Mouse (Mus musculus) intestine, embryonic 14.5 days (tissue): ENCODE data around the gene Nxf3. TPM values are rescaled to one million over a fixed set of nuclear protein-coding genes. Genes with fewer than 3 reads are reported as not detected.
A peak's percentile ranks its signal among the peaks of the same experiment; 100 is the strongest.

Source experiments
- ATAC-seq: fragments of 200-750 bp; cut with Nextera tagmentation; replicated peaks from 2 replicates; pipeline ENCODE4 v1.8.0; 2017; ENCODE audit warnings: low read depth, moderate number of reproducible peaks, moderate TSS enrichment, moderate library complexity; ENCODE audit not compliant: low FRiP score, low TSS enrichment
- DNase-seq: peaks from one replicate; pipeline ENCODE4 v3.0.0-alpha.2; 2018; ENCODE audit warnings: low spot score
- H3K27ac ChIP-seq: fragments of 300-500 bp; sonication (generic); 2 replicates; pipeline ENCODE4 v1.5.1; 2014; ENCODE audit warnings: low read depth, mild to moderate bottlenecking, control low read depth
- H3K27me3 ChIP-seq: fragments of 300-500 bp; sonication (generic); replicated peaks from 2 replicates; pipeline ENCODE4 v1.6.1; 2014; ENCODE audit warnings: low read length, control low read depth; ENCODE audit not compliant: control insufficient read depth, insufficient read depth
- H3K36me3 ChIP-seq: fragments of 300-500 bp; sonication (generic); 2 replicates; pipeline ENCODE4 v1.6.1; 2014; ENCODE audit warnings: low read length, control low read depth; ENCODE audit not compliant: control insufficient read depth, insufficient read depth
- H3K4me1 ChIP-seq: fragments of 300-500 bp; sonication (generic); replicated peaks from 2 replicates; pipeline ENCODE4 v1.6.1; 2014; ENCODE audit warnings: low read length, control low read depth, mixed read lengths; ENCODE audit not compliant: control insufficient read depth, insufficient read depth
- H3K4me2 ChIP-seq: fragments of 300-500 bp; sonication (generic); 2 replicates; pipeline ENCODE4 v1.6.1; 2014; ENCODE audit warnings: low read length
- H3K4me3 ChIP-seq: fragments of 300-500 bp; sonication (generic); 2 replicates; pipeline ENCODE4 v1.5.1; 2014; ENCODE audit warnings: low read depth, low read length, control low read depth, mixed read lengths
- H3K9ac ChIP-seq: fragments of 300-500 bp; sonication (generic); 2 replicates; pipeline ENCODE4 v1.6.1; 2014; ENCODE audit warnings: mild to moderate bottlenecking, low read length
- H3K9me3 ChIP-seq: fragments of 300-500 bp; sonication (generic); 2 replicates; pipeline ENCODE4 v1.6.1; 2016; ENCODE audit warnings: low read length, control low read depth; ENCODE audit not compliant: control insufficient read depth
- WGBS: fragments of 180-500 bp; shearing (Covaris S2); extraction: QIAGEN DNeasy Blood & Tissue Kit; methylation state at CpG from one replicate; pipeline ENCODE4 v1.1.7; 2014; 5-methylcytosine and 5-hydroxymethylcytosine counted together
- polyA plus RNA-seq: library from polyadenylated mRNA; unstranded; fragments of >200 nt; fragmentation: Nextera tagmentation; extraction: Ambion mirVana; gene quantifications from 2 replicates; pipeline ENCODE4 v1.2.1, GENCODE M21; 2014

The Nxf3 gene
- 0.09 and 0.15 TPM in 2 replicates for polyA plus RNA-seq

- Histone ChIP-seq H3K9ac (no peak within 1 kb of the TSS), H3K9me3 (no peaks in the 10 kb centered on the region), H3K4me3 (no peak within 1 kb of the TSS), H3K4me2 (no peak within 1 kb of the TSS), H3K27ac (no peak within 1 kb of the TSS), H3K4me1 (no peaks in the 10 kb centered on the region), H3K27me3 (no peaks in the 10 kb centered on the region), H3K36me3 (no peaks in the 10 kb centered on the region)
- ATAC-seq: no peak
- no peak for DNase-seq
- WGBS: 74% methylated on average over 9 of the region's 9 CpGs
Observed at GRCm38 (mm10) chrX:136085155-136085554, at the start of gene Nxf3. TSS of gene Nxf3 (minus strand) at chrX:136085255.

DNA sequence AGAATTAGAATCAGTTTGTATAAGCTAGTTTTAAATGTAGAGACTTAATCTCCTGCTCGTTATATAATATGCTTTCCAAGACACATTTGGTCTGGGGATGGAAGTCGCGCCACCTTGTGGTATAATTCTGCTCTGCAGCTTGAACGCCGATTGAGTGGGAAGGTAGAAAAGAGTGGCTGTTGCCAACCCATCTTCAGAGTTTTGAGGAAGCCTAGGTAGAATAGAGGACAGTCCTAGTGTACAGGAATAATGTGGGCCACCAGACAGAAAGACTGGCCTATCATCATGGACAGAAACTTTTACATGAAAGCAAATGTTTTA, 42.6 kb upstream of the Nxf3 start:
- H3K9ac ChIP-seq: no peak overlapping the region
- no peak overlapping the region for H3K4me2 ChIP-seq
- no peaks in the 10 kb centered on the region for H3K9me3 ChIP-seq
- H3K4me3 ChIP-seq: no peak overlapping the region
- ATAC-seq (no peak), DNase-seq (peak; percentile 84)
- H3K27me3 ChIP-seq: no peaks in the 10 kb centered on the region
- no peaks in the 10 kb centered on the region for H3K4me1 ChIP-seq
- no peaks in the 10 kb centered on the region for H3K36me3 ChIP-seq
- H3K27ac ChIP-seq: no peak overlapping the region
- 14% methylated on average over 5 of the region's 5 CpGs for WGBS

DNA sequence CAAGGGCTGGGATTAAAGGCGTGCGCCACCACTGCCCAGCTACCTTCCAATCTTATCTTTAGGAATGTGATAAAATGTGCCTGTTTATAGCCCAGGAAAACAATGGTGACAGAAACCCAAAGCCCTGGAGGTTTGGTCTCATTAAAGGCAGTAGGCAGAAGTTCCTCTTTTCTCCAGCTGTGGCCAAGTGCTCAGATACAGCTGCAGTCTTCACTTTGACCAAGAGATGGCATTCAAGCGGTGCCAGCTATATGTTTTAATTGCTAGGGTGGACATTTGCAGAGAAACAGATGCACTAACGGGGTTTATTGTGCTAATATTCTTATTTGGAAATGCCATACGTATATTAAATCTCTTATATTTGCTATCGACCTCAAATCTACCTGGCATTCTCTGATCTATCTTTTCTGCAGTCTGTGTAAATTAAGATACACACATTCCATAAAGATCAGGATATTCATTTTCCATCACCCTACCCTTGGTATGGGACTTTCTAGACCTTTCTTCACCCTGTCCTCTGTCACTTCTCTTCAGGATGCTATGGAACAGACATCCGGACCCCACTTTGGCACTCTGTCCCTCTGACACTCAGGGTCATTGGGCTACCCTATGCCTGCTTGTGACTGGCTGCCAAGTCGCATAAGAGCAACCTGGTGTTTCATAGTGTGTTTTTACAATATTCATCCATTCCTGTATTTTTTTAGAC, 42.1 kb upstream of the Nxf3 start:
- H3K4me2 ChIP-seq: no peak overlapping the region
- ATAC-seq (no peak), DNase-seq (no peak)
- no peak overlapping the region for H3K9ac ChIP-seq
- no peaks in the 10 kb centered on the region for H3K36me3 ChIP-seq
- no peaks in the 10 kb centered on the region for H3K9me3 ChIP-seq
- no peak overlapping the region for H3K4me3 ChIP-seq
- no peak overlapping the region for H3K27ac ChIP-seq
- no peaks in the 10 kb centered on the region for H3K4me1 ChIP-seq
- 61% methylated on average over 8 of the region's 8 CpGs for WGBS
- no peaks in the 10 kb centered on the region for H3K27me3 ChIP-seq

DNA sequence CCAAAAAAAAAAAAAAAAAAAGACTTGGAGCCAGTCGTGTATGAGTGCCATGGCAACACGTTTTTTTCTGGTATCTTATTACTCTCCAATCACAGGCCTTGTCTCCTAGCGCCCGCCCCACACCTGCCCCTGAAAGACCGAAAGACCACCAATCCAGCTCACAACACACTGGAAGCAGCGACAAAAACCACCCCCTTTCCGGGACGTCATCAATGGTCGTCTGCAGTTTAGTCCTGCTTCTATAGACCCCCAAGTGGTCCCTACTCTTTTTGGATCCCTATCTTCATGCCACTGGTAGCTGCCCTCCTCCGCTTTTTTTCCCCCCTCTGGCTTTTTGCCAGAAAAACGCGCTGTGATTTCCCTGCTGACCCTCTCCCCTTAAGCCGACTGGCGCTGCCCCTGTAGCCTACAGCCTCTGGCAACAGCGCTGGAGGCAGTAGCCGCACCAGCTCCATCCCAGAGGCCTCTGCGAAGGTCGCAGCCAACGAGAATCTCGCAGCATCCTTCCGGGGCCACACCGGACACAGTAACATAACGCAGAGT, 30.4 kb upstream of the Nxf3 start:
- Histone ChIP-seq H3K4me2 (peak overlapping the region; percentile 42), H3K9ac (no peak overlapping the region), H3K4me3 (peak overlapping the region; percentile 26), H3K9me3 (no peaks in the 10 kb centered on the region), H3K27me3 (no peaks in the 10 kb centered on the region; the same call in 1 of the 2 replicates), H3K4me1 (no peaks in the 10 kb centered on the region), H3K27ac (no peak overlapping the region), H3K36me3 (no peaks in the 10 kb centered on the region)
- DNase-seq: peak; percentile 80
- ATAC-seq: peak; percentile 91
- 17% methylated on average over 23 of the region's 23 CpGs for WGBS

- ATAC-seq: no peak
- 26% methylated on average over 4 of the region's 4 CpGs for WGBS
- Histone ChIP-seq H3K4me1 (no peaks in the 10 kb centered on the region), H3K4me3 (no peak overlapping the region), H3K27me3 (no peaks in the 10 kb centered on the region; the same call in 1 of the 2 replicates), H3K36me3 (no peaks in the 10 kb centered on the region), H3K9ac (no peak overlapping the region), H3K9me3 (no peaks in the 10 kb centered on the region), H3K27ac (no peak overlapping the region), H3K4me2 (peak overlapping the region; percentile 42)
- no peak for DNase-seq
Observed at GRCm38 (mm10) chrX:136115015-136115414, 30.0 kb upstream of the Nxf3 start.

DNA sequence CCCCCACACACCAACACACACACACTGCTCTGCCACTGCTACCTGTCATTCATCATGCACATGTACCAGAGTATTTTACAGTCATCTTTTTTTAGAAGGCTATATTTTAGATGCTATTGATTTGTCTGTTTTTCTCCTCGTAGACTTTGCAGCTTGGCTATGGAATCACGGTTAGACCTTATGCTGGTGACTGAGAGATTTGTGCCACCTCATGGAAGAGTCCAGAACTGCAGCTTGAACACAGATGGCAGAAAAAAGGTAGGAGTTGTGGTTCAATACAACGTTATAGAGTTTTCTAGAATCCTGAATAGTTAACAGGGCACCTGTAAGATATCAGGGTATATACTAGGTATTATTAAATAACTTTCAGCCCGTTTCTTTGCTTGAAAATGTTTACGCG, 22.9 kb upstream of the Nxf3 start:
- peak; percentile 59 for DNase-seq
- no peak overlapping the region for H3K9ac ChIP-seq
- 40% methylated on average over 6 of the region's 6 CpGs for WGBS
- no peak overlapping the region for H3K27ac ChIP-seq
- H3K4me1 ChIP-seq: no peaks in the 10 kb centered on the region
- H3K4me2 ChIP-seq: no peak overlapping the region
- H3K27me3 ChIP-seq: no peaks in the 10 kb centered on the region
- H3K9me3 ChIP-seq: no peaks in the 10 kb centered on the region
- H3K4me3 ChIP-seq: no peak overlapping the region
- no peak for ATAC-seq
- H3K36me3 ChIP-seq: no peaks in the 10 kb centered on the region

GRCm38 (mm10) chrX:136104724-136105088, 19.7 kb upstream of the Nxf3 start:
- Histone ChIP-seq H3K9me3 (no peaks in the 10 kb centered on the region), H3K27ac (no peak overlapping the region), H3K4me3 (no peak overlapping the region), H3K27me3 (no peaks in the 10 kb centered on the region), H3K36me3 (no peaks in the 10 kb centered on the region), H3K4me1 (no peaks in the 10 kb centered on the region), H3K9ac (no peak overlapping the region), H3K4me2 (no peak overlapping the region)
- no peak for DNase-seq
- no peak for ATAC-seq
- WGBS: 56% methylated on average over 3 of the region's 3 CpGs

DNA sequence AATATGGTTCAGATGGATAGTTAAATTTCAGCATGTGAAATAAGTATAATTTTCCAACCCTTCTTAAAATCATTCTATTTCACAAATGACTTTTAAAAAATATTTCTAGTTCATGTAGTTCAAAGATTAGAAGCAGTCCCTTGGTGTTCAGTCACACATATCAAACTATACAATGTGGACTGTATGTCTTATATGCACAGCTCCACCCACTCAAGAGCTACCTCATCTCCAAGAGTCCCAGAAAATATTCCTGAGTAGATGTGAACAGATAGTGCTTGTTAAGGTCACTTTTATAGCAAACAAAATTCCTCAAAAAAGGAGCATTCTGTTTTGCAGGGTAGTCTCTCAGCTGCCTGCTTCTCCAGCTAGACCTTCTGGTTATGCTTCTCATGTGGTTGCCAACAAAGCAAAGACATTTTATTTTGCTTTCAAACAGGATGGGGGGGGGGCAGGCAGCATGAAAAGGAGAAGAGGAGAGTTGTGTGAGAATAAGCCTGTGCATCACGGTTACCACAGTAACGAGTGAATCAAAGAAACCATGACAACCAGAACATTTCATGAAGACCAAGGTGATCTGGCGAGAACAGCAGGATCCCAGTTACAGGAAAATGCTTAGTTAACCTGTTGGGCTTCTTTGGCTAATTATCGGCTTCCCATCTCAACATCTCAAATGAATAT, 19.1 kb upstream of the Nxf3 start:
- H3K9me3 ChIP-seq: no peaks in the 10 kb centered on the region
- no peaks in the 10 kb centered on the region for H3K27me3 ChIP-seq
- no peaks in the 10 kb centered on the region for H3K36me3 ChIP-seq
- H3K4me2 ChIP-seq: no peak overlapping the region
- H3K4me1 ChIP-seq: no peaks in the 10 kb centered on the region
- ATAC-seq: no peak
- no peak for DNase-seq
- no peak overlapping the region for H3K27ac ChIP-seq
- no peak overlapping the region for H3K4me3 ChIP-seq
- no peak overlapping the region for H3K9ac ChIP-seq
- 71% methylated on average over 4 of the region's 4 CpGs for WGBS

- Histone ChIP-seq H3K9me3 (no peaks in the 10 kb centered on the region), H3K4me3 (no peak overlapping the region), H3K4me1 (no peaks in the 10 kb centered on the region), H3K27ac (no peak overlapping the region), H3K9ac (no peak overlapping the region), H3K4me2 (no peak overlapping the region), H3K27me3 (no peaks in the 10 kb centered on the region), H3K36me3 (no peaks in the 10 kb centered on the region)
- ATAC-seq: no peak
- DNase-seq: no peak
- WGBS: 45% methylated on average over 2 of the region's 2 CpGs
Observed at GRCm38 (mm10) chrX:136094421-136094820, 9.4 kb upstream of the Nxf3 start.
